Comparison of ENCODE assay signal across 8 mouse cellular contexts in the genomic region with DNA sequence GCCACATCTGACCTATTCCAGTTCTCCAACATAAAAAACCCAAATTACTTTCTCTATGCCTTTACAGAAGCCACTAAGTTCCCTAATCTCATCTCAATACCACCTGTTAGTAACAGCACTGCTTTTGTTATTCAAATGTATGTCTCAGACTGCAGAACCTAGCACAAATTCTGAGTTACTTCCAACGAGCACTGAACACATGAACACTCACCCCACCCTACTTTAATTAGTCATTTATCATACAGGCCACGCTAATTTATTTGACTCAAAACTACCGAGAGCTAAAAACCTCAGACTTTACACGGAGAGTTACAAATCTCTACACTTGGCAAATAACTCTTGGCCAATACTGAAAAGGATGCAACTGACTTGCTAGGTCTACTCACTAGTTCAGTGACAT. TPM values are rescaled to one million over a fixed set of nuclear protein-coding genes. Genes with fewer than 3 reads are reported as not detected.
DNase-seq lines count a peak whose midpoint lies in the region; ATAC-seq and TF ChIP-seq lines count a peak whose summit lies in the region.

No protein-coding gene starts in this region.

- H3K27me3 ChIP-seq in lung, embryonic 14.5 days (ENCODE audit: insufficient read depth, low read length), result no peaks in the 10 kb centered on the region
- no peaks in the 10 kb centered on the region for H3K27me3 ChIP-seq in embryonic facial prominence, embryonic 12.5 days
- H3K27me3 ChIP-seq in intestine, postnatal 0 days (replicated peaks; ENCODE audit: control insufficient read depth, insufficient read depth, low read length), result no peaks in the 10 kb centered on the region
- no peaks in the 10 kb centered on the region for H3K27me3 ChIP-seq in neural tube, embryonic 15.5 days (replicated peaks)

- peaks cover 11% of the 10 kb centered on the region for H3K36me3 ChIP-seq in lung, embryonic 14.5 days (ENCODE audit: insufficient read depth)
- H3K36me3 ChIP-seq in embryonic facial prominence, embryonic 12.5 days, result no peaks in the 10 kb centered on the region
- H3K36me3 ChIP-seq in intestine, postnatal 0 days (ENCODE audit: control insufficient read depth, insufficient read depth), result no peaks in the 10 kb centered on the region
- H3K36me3 ChIP-seq in neural tube, embryonic 15.5 days, result no peaks in the 10 kb centered on the region

- no peak for DNase-seq in lung, embryonic 14.5 days
- DNase-seq in lung, postnatal 14 days, result no peak
- DNase-seq in thymus, postnatal 36 days, result no peak
- no peak for DNase-seq in layer of hippocampus, postnatal 10 days (ENCODE audit: low spot score in 2 of 2)

- H3K9ac ChIP-seq in lung, embryonic 14.5 days, result peak overlapping the region; percentile 96
- peak overlapping the region; percentile 97 for H3K9ac ChIP-seq in embryonic facial prominence, embryonic 12.5 days
- peak overlapping the region; percentile 94 for H3K9ac ChIP-seq in intestine, postnatal 0 days (ENCODE audit: low read depth, low read length)
- peak overlapping the region; percentile 97 for H3K9ac ChIP-seq in neural tube, embryonic 15.5 days (replicated peaks)

- H3K4me2 ChIP-seq in lung, embryonic 14.5 days, result peak overlapping the region; percentile 74
- H3K4me2 ChIP-seq in embryonic facial prominence, embryonic 12.5 days (replicated peaks), result peak overlapping the region; percentile 78
- peak overlapping the region; percentile 87 for H3K4me2 ChIP-seq in intestine, postnatal 0 days (replicated peaks; ENCODE audit: low read depth)
- peak overlapping the region; percentile 70 for H3K4me2 ChIP-seq in neural tube, embryonic 15.5 days

- peak overlapping the region; percentile 96 for H3K4me3 ChIP-seq in lung, embryonic 14.5 days (ENCODE audit: low read depth, low read length)
- peak overlapping the region; percentile 97 for H3K4me3 ChIP-seq in embryonic facial prominence, embryonic 12.5 days
- peak overlapping the region; percentile 82 for H3K4me3 ChIP-seq in intestine, postnatal 0 days (ENCODE audit: low read depth, low read length)
- H3K4me3 ChIP-seq in neural tube, embryonic 15.5 days (replicated peaks), result peak overlapping the region; percentile 99

- H3K9me3 ChIP-seq in lung, embryonic 14.5 days (ENCODE audit: low read depth, low read length), result no peaks in the 10 kb centered on the region
- no peaks in the 10 kb centered on the region for H3K9me3 ChIP-seq in embryonic facial prominence, embryonic 12.5 days
- H3K9me3 ChIP-seq in intestine, postnatal 0 days (ENCODE audit: control insufficient read depth), result no peaks in the 10 kb centered on the region
- no peaks in the 10 kb centered on the region for H3K9me3 ChIP-seq in neural tube, embryonic 15.5 days (replicated peaks)

- no peak for ATAC-seq in lung, embryonic 14.5 days (ENCODE audit: insufficient read depth)
- no peak for ATAC-seq in embryonic facial prominence, embryonic 12.5 days (ENCODE audit: insufficient number of reproducible peaks, insufficient read depth, low FRiP score, low TSS enrichment)
- no peak for ATAC-seq in intestine, postnatal 0 days
- ATAC-seq in neural tube, embryonic 15.5 days (ENCODE audit: low FRiP score), result no peak
- ATAC-seq in megakaryocyte-erythroid progenitor cell, adult 5-6 weeks (replicated peaks; ENCODE audit: low FRiP score, low TSS enrichment, poor library complexity, severe bottlenecking), result no peak

- H3K27ac ChIP-seq in lung, embryonic 14.5 days (ENCODE audit: low read depth), result peak overlapping the region; percentile 97
- H3K27ac ChIP-seq in embryonic facial prominence, embryonic 12.5 days, result peak overlapping the region; percentile 98
- H3K27ac ChIP-seq in intestine, postnatal 0 days (ENCODE audit: low read depth, low read length), result peak overlapping the region; percentile 98
- peak overlapping the region; percentile 92 for H3K27ac ChIP-seq in neural tube, embryonic 15.5 days (replicated peaks)

- no peak for TF ChIP-seq CTCF in lung, embryonic 14.5 days (IDR thresholded peaks at IDR 0.05; ENCODE audit: low read depth)
- TF ChIP-seq CTCF in intestine, postnatal 0 days (IDR thresholded peaks at IDR 0.05; ENCODE audit: low read depth), result no peak

- H3K4me1 ChIP-seq in lung, embryonic 14.5 days (ENCODE audit: insufficient read depth), result peaks cover 7% of the 10 kb centered on the region; the same call in 1 of the 2 replicates
- peaks cover 17% of the 10 kb centered on the region for H3K4me1 ChIP-seq in embryonic facial prominence, embryonic 12.5 days
- H3K4me1 ChIP-seq in intestine, postnatal 0 days (replicated peaks; ENCODE audit: control insufficient read depth, insufficient read depth, low read length), result no peaks in the 10 kb centered on the region
- peaks cover 32% of the 10 kb centered on the region for H3K4me1 ChIP-seq in neural tube, embryonic 15.5 days

- WGBS in lung, embryonic 14.5 days, result 4% methylated on average over 4 of the region's 4 CpGs
- WGBS in embryonic facial prominence, embryonic 12.5 days, result 9% methylated on average over 4 of the region's 4 CpGs
- WGBS in intestine, postnatal 0 days, result 1% methylated on average over 4 of the region's 4 CpGs
- WGBS in neural tube, embryonic 15.5 days, result 8% methylated on average over 4 of the region's 4 CpGs

RNA-seq across cellular contexts. Expression of gene Srsf11, which starts 4.3 kb away (rescaled TPM):
- polyA plus RNA-seq in lung, embryonic 14.5 days (2014; fragmentation: Nextera tagmentation; extraction: Ambion mirVana), result 304 and 309 TPM in 2 replicates
- 356 and 381 TPM in 2 replicates for polyA plus RNA-seq in embryonic facial prominence, embryonic 12.5 days (2016; fragmentation: Nextera tagmentation; extraction: Ambion mirVana)
- 126 and 142 TPM in 2 replicates for polyA plus RNA-seq in intestine, postnatal 0 days (2015; fragmentation: Nextera tagmentation; extraction: Ambion mirVana)
- 228 and 246 TPM in 2 replicates for polyA plus RNA-seq in neural tube, embryonic 15.5 days (2015; fragmentation: Nextera tagmentation; extraction: Ambion mirVana)
- total RNA-seq in layer of hippocampus, postnatal 10 days (2021), result 100 to 1,000 TPM; 175 to 195 TPM
- total RNA-seq in megakaryocyte-erythroid progenitor cell, adult 5-6 weeks (2014; fragmentation: Nextera tagmentation), result 271 and 287 TPM in 2 replicates
- total RNA-seq in megakaryocyte-erythroid progenitor cell, adult 5-6 weeks (2017), result 372 and 379 TPM in 2 replicates

RNA-seq across cellular contexts. Expression of gene Lrrc40, which starts 4.4 kb away (rescaled TPM):
- polyA plus RNA-seq in lung, embryonic 14.5 days (2014; fragmentation: Nextera tagmentation; extraction: Ambion mirVana), result 63.4 and 66.3 TPM in 2 replicates
- 67.5 and 70.8 TPM in 2 replicates for polyA plus RNA-seq in embryonic facial prominence, embryonic 12.5 days (2016; fragmentation: Nextera tagmentation; extraction: Ambion mirVana)
- 17.8 and 18.7 TPM in 2 replicates for polyA plus RNA-seq in intestine, postnatal 0 days (2015; fragmentation: Nextera tagmentation; extraction: Ambion mirVana)
- 43.0 and 45.1 TPM in 2 replicates for polyA plus RNA-seq in neural tube, embryonic 15.5 days (2015; fragmentation: Nextera tagmentation; extraction: Ambion mirVana)
- 10 to 100 TPM; 36.1 to 37.6 TPM for total RNA-seq in layer of hippocampus, postnatal 10 days (2021)
- total RNA-seq in megakaryocyte-erythroid progenitor cell, adult 5-6 weeks (2014; fragmentation: Nextera tagmentation), result 23.6 and 42.2 TPM in 2 replicates
- total RNA-seq in megakaryocyte-erythroid progenitor cell, adult 5-6 weeks (2017), result 37.3 and 46.6 TPM in 2 replicates
